Mouse (Mus musculus): ENCODE measurements around the gene Ap1s1.
A peak's percentile ranks its signal among the peaks of the same experiment; 100 is the strongest.

Ap1s1 gene

GRCm38 (mm10) chr5:137045402-137046323 is at the start of gene Ap1s1:
TSS of gene Ap1s1 (minus strand) at chr5:137046135.
- DNase-seq, result peak; percentile 98 to 99

GRCm38 (mm10) chr5:137095135-137095534 is 49.2 kb upstream of the Ap1s1 start:
- DNase-seq, result no peak

GRCm38 (mm10) chr5:137093720-137094119 is 47.8 kb upstream of the Ap1s1 start:
- DNase-seq, result no peak

- DNase-seq, result no peak
Observed at GRCm38 (mm10) chr5:137091560-137091959, 45.6 kb upstream of the Ap1s1 start.

- no peak for DNase-seq
Observed at GRCm38 (mm10) chr5:137090870-137091269, 44.9 kb upstream of the Ap1s1 start.

- DNase-seq, result no peak
Observed at GRCm38 (mm10) chr5:137087410-137087809, 41.5 kb upstream of the Ap1s1 start.

GRCm38 (mm10) chr5:137085731-137086130 is 39.8 kb upstream of the Ap1s1 start:
- no peak for DNase-seq

- DNase-seq, result no peak
Observed at GRCm38 (mm10) chr5:137085021-137085420, 39.1 kb upstream of the Ap1s1 start.

- no peak for DNase-seq
Observed at GRCm38 (mm10) chr5:137083051-137083450, 37.1 kb upstream of the Ap1s1 start.

GRCm38 (mm10) chr5:137079849-137080248 is 33.9 kb upstream of the Ap1s1 start:
- DNase-seq, result no peak

GRCm38 (mm10) chr5:137078616-137079015 is 32.7 kb upstream of the Ap1s1 start:
- no peak for DNase-seq

- no peak for DNase-seq
Observed at GRCm38 (mm10) chr5:137078041-137078440, 32.1 kb upstream of the Ap1s1 start.

GRCm38 (mm10) chr5:137077187-137077586 is 31.3 kb upstream of the Ap1s1 start:
- DNase-seq, result no peak

- DNase-seq, result peak; percentile 30 to 37
Observed at GRCm38 (mm10) chr5:137076191-137076930, 30.4 kb upstream of the Ap1s1 start.

GRCm38 (mm10) chr5:137075726-137076125 is 29.8 kb upstream of the Ap1s1 start:
- DNase-seq, result peak; percentile 65 to 72

GRCm38 (mm10) chr5:137074191-137074651 is 28.3 kb upstream of the Ap1s1 start:
- DNase-seq, result no peak

- no peak for DNase-seq
Observed at GRCm38 (mm10) chr5:137073141-137073540, 27.2 kb upstream of the Ap1s1 start.

- peak; percentile 30 to 43 for DNase-seq
Observed at GRCm38 (mm10) chr5:137072079-137072960, 26.4 kb upstream of the Ap1s1 start, which contains the start of gene Serpine1. TSS of gene Serpine1 (minus strand) at chr5:137072268.

- DNase-seq, result no peak
Observed at GRCm38 (mm10) chr5:137070881-137071605, 25.1 kb upstream of the Ap1s1 start.

- no peak for DNase-seq
Observed at GRCm38 (mm10) chr5:137068711-137069110, 22.8 kb upstream of the Ap1s1 start.

GRCm38 (mm10) chr5:137065923-137066322 is 20.0 kb upstream of the Ap1s1 start:
- DNase-seq, result no peak

- no peak for DNase-seq
Observed at GRCm38 (mm10) chr5:137065454-137065853, 19.5 kb upstream of the Ap1s1 start.

Data from cerebellum, postnatal 36 days (tissue).